In genomic region chr9:44605616-44606165, GRCm38 (mm10) we compare ENCODE assay signal across 8 mouse cellular contexts. TPM values are rescaled to one million over a fixed set of nuclear protein-coding genes. Genes with fewer than 3 reads are reported as not detected.
A peak's percentile ranks its signal among the peaks of the same experiment; 100 is the strongest.
DNase-seq lines count a peak whose midpoint lies in the region; ATAC-seq and TF ChIP-seq lines count a peak whose summit lies in the region.

No protein-coding gene starts in this region.

- peak overlapping the region; percentile 75 for H3K4me2 ChIP-seq in heart, embryonic 14.5 days (ENCODE audit: low read length)

- H3K4me3 ChIP-seq in heart, embryonic 14.5 days (ENCODE audit: control insufficient read depth in 1 of 2, insufficient read depth in 1 of 2, low read depth in 1 of 2, low read length in 2 of 2), result peak overlapping the region; percentile 88 to 99
- peak overlapping the region; percentile 98 to 100 for H3K4me3 ChIP-seq in MEL (ENCODE audit: control insufficient read depth in 1 of 2, insufficient read depth in 1 of 2, low read depth in 2 of 2, low read length in 2 of 2)
- H3K4me3 ChIP-seq in forebrain, embryonic 10.5 days, result peak overlapping the region; percentile 99
- peak overlapping the region; percentile 67 for H3K4me3 ChIP-seq in olfactory bulb, adult 2 months (ENCODE audit: insufficient read depth, low read depth, low read length)

- peaks cover 65% of the 10 kb centered on the region for H3K79me2 ChIP-seq in MEL (ENCODE audit: control insufficient read depth, insufficient read depth, low read length, poor library complexity)

- peak overlapping the region; percentile 86 to 99 for H3K27ac ChIP-seq in heart, embryonic 14.5 days (replicated peaks in 1 of 2; ENCODE audit: control insufficient read depth in 1 of 2, insufficient read depth in 1 of 2, low read depth in 2 of 2, low read length in 2 of 2)
- H3K27ac ChIP-seq in MEL (ENCODE audit: control insufficient read depth, low read depth, low read length), result peak overlapping the region; percentile 90
- H3K27ac ChIP-seq in forebrain, embryonic 10.5 days, result peak overlapping the region; percentile 100
- peak overlapping the region; percentile 98 for H3K27ac ChIP-seq in olfactory bulb, adult 2 months (ENCODE audit: insufficient read depth, low read depth, low read length)

- H3K27me3 ChIP-seq in heart, embryonic 14.5 days (ENCODE audit: control insufficient read depth, insufficient read depth, low read length), result no peaks in the 10 kb centered on the region
- no peaks in the 10 kb centered on the region for H3K27me3 ChIP-seq in MEL (ENCODE audit: control insufficient read depth in 1 of 2, insufficient read depth in 2 of 2, low read length in 2 of 2)
- no peaks in the 10 kb centered on the region for H3K27me3 ChIP-seq in forebrain, embryonic 10.5 days (ENCODE audit: poor library complexity, severe bottlenecking)

- no peaks in the 10 kb centered on the region for H3K9me3 ChIP-seq in heart, embryonic 14.5 days (ENCODE audit: control insufficient read depth, low read length)
- no peaks in the 10 kb centered on the region for H3K9me3 ChIP-seq in MEL (replicated peaks; ENCODE audit: insufficient read depth, low read length)
- H3K9me3 ChIP-seq in forebrain, embryonic 10.5 days, result no peaks in the 10 kb centered on the region

- no peak for TF ChIP-seq RAD21 in MEL (IDR thresholded peaks at IDR 0.05; ENCODE audit: low read depth, low read length)

- WGBS in heart, embryonic 14.5 days, result under 1% methylated on average over 13 of the region's 13 CpGs
- under 1% methylated on average over 13 of the region's 13 CpGs for WGBS in forebrain, embryonic 10.5 days
- WGBS in olfactory bulb, adult 2 months, result under 1% methylated on average over 13 of the region's 13 CpGs

- no peak for TF ChIP-seq CTCF in MEL (IDR thresholded peaks at IDR 0.05 in 2 of 3, conservative IDR thresholded peaks at IDR 0.05 in 1 of 3; ENCODE audit: control insufficient read depth in 1 of 3, insufficient read depth in 1 of 3, low read depth in 2 of 3, low read length in 3 of 3, poor library complexity in 1 of 3, severe bottlenecking in 1 of 3)
- no peak for TF ChIP-seq CTCF in olfactory bulb, adult 2 months (IDR thresholded peaks at IDR 0.05; ENCODE audit: insufficient read depth, low read depth, low read length)

- ATAC-seq in heart, embryonic 14.5 days (ENCODE audit: insufficient number of reproducible peaks, insufficient read depth, low FRiP score, low read depth), result no peak

- TF ChIP-seq POLR2A in MEL (IDR thresholded peaks at IDR 0.05; ENCODE audit: control insufficient read depth in 1 of 2, insufficient read depth in 1 of 2, low read depth in 1 of 2, low read length in 2 of 2, poor library complexity in 1 of 2), result no peak
- no peak for TF ChIP-seq POLR2A in olfactory bulb, adult 2 months (IDR thresholded peaks at IDR 0.05; ENCODE audit: insufficient read depth, low read depth, low read length)

- TF ChIP-seq EP300 in MEL (IDR thresholded peaks at IDR 0.05; ENCODE audit: low read depth in 1 of 2, low read length in 2 of 2), result no peak

- peaks cover 39% of the 10 kb centered on the region for H3K36me3 ChIP-seq in heart, embryonic 14.5 days (ENCODE audit: control insufficient read depth, insufficient read depth, low read length)
- H3K36me3 ChIP-seq in MEL (ENCODE audit: control insufficient read depth in 1 of 2, insufficient read depth in 2 of 2, low read length in 2 of 2), result peaks cover 28 to 35% of the 10 kb centered on the region in 2 experiments
- peaks cover 41% of the 10 kb centered on the region for H3K36me3 ChIP-seq in forebrain, embryonic 10.5 days (replicated peaks)

- peaks cover 2 to 25% of the 10 kb centered on the region in 2 experiments; a peak in 3 of 4 replicates for H3K4me1 ChIP-seq in heart, embryonic 14.5 days (ENCODE audit: control insufficient read depth in 2 of 2, insufficient read depth in 2 of 2, low read length in 2 of 2)
- peaks cover 8 to 17% of the 10 kb centered on the region in 2 experiments; a peak in 3 of 4 replicates for H3K4me1 ChIP-seq in MEL (ENCODE audit: control insufficient read depth in 1 of 2, insufficient read depth in 2 of 2, low read length in 2 of 2)
- peaks cover 39% of the 10 kb centered on the region for H3K4me1 ChIP-seq in forebrain, embryonic 10.5 days
- peaks cover 10% of the 10 kb centered on the region for H3K4me1 ChIP-seq in olfactory bulb, adult 2 months (ENCODE audit: control insufficient read depth, insufficient read depth, low read length)

- DNase-seq in heart, adult 9 months (ENCODE audit: low spot score in 2 of 2), result no peak
- DNase-seq in MEL (ENCODE audit: low read depth, low spot score) (peak; percentile 75), liver (peak; percentile 35)
- peak; percentile 28 for DNase-seq in forebrain, embryonic 10.5 days (ENCODE audit: extremely low spot score, low spot score)
- no peak for DNase-seq in left cerebral cortex, adult 18-20 months (ENCODE audit: low spot score in 2 of 2)
- no peak for DNase-seq in cerebellum, adult 11-12 months

- peak overlapping the region; percentile 100 for H3K9ac ChIP-seq in heart, embryonic 14.5 days (ENCODE audit: low read length)
- H3K9ac ChIP-seq in MEL (ENCODE audit: control insufficient read depth, low read depth, low read length, poor library complexity, severe bottlenecking), result peak overlapping the region; percentile 100

TF ChIP-seq in MEL, 35 proteins besides CTCF, POLR2A, EP300 and RAD21:
- 0 out of 2 replicates have a peak, but pooled peaks have one; percentile 8 for TF ChIP-seq UBTF (IDR thresholded peaks at IDR 0.05; ENCODE audit: borderline replicate concordance, insufficient read depth, low read depth, low read length)
- 0 out of 2 replicates have a peak, but pooled peaks have one; percentile 16 for TF ChIP-seq ELF1 (IDR thresholded peaks at IDR 0.05; ENCODE audit: low read depth, low read length)
- no peak for TF ChIP-seq HCFC1 (IDR thresholded peaks at IDR 0.05; ENCODE audit: low read depth, low read length)
- peak; percentile 12; the same call in 1 of the 2 replicates for TF ChIP-seq SIN3A (IDR thresholded peaks at IDR 0.05; ENCODE audit: low read length)
- no peak for TF ChIP-seq E2F4 (IDR thresholded peaks at IDR 0.05; ENCODE audit: borderline replicate concordance, low read depth, low read length)
- TF ChIP-seq MAX (IDR thresholded peaks at IDR 0.05; ENCODE audit: low read length), result no peak
- TF ChIP-seq USF1 (IDR thresholded peaks at IDR 0.05; ENCODE audit: low read depth, low read length), result no peak
- TF ChIP-seq CHD1 (IDR thresholded peaks at IDR 0.05; ENCODE audit: low read depth, low read length), result peak; percentile 9; the same call in 1 of the 2 replicates
- TF ChIP-seq RCOR1 (IDR thresholded peaks at IDR 0.05; ENCODE audit: low read depth, low read length), result no peak

RNA-seq across cellular contexts. Expression of gene Ddx6, which starts 1.0 kb away (rescaled TPM):
- polyA plus RNA-seq in heart, embryonic 14.5 days (2014; fragmentation: Nextera tagmentation; extraction: Ambion mirVana), result 12.9 and 14.9 TPM in 2 replicates
- 35.9 and 44.6 TPM in 2 replicates for total RNA-seq in MEL (2012; rRNA removed)
- 10 to 100 TPM; 41.9 to 96.5 TPM for polyA plus RNA-seq in MEL (2012; ENCODE audit: insufficient read depth in 1 of 2, insufficient read length in 2 of 2, low read depth in 1 of 2, low replicate concordance in 2 of 2, missing spikeins in 1 of 2)
- polyA plus RNA-seq in forebrain, embryonic 10.5 days (2016; fragmentation: Nextera tagmentation; extraction: Ambion mirVana), result 20.3 and 21.0 TPM in 2 replicates
- 157 and 168 TPM in 2 replicates for polyA plus RNA-seq in olfactory bulb, adult 2 months (2012; ENCODE audit: insufficient read depth, insufficient read length, low replicate concordance, missing spikeins)
- total RNA-seq in left cerebral cortex, adult 18-20 months (2021), result 100 to 1,000 TPM; 145 to 155 TPM

RNA-seq across cellular contexts. Expression of gene Cxcr5, which starts 44.0 kb away (rescaled TPM):
- polyA plus RNA-seq in heart, embryonic 14.5 days (2014; fragmentation: Nextera tagmentation; extraction: Ambion mirVana), result not detected in 2 replicates
- total RNA-seq in MEL (2012; rRNA removed), result not detected in 2 replicates
- polyA plus RNA-seq in MEL (2012; ENCODE audit: insufficient read depth in 1 of 2, insufficient read length in 2 of 2, low read depth in 1 of 2, low replicate concordance in 2 of 2, missing spikeins in 1 of 2), result under 1 TPM in 1 of 2 experiments, not detected in 1; 0.18 TPM
- polyA plus RNA-seq in forebrain, embryonic 10.5 days (2016; fragmentation: Nextera tagmentation; extraction: Ambion mirVana), result 0.05 TPM in 1 of 2 replicates, not detected in the other
- not detected in 2 replicates for polyA plus RNA-seq in olfactory bulb, adult 2 months (2012; ENCODE audit: insufficient read depth, insufficient read length, low replicate concordance, missing spikeins)
- total RNA-seq in left cerebral cortex, adult 18-20 months (2021), result not detected

Comparison
In these comparisons a context has a peak if more than half of its experiments do, and no peak if none do; other contexts are left out.
1. DNase-seq: peak in MEL (single experiment), forebrain, embryonic 10.5 days (single experiment) and liver (single experiment); none in heart, adult 9 months (0 of 2), left cerebral cortex, adult 18-20 months (0 of 2) and cerebellum, adult 11-12 months (single experiment).
2. Peak in every context shown above with its lines, with median percentiles within 50 percentile points of each other: H3K27ac ChIP-seq and H3K4me3 ChIP-seq.